Mouse (Mus musculus) liver, adult (tissue): ENCODE results near the gene Foxb2.

Experiments
- GATA4 ChIP-seq: IDR thresholded peaks from 2 replicates; pipeline ENCODE4 v1.6.1; 2014; ENCODE audit warnings: mild to moderate bottlenecking, low read length; ENCODE audit not compliant: insufficient replicate concordance

Gene Foxb2

DNA sequence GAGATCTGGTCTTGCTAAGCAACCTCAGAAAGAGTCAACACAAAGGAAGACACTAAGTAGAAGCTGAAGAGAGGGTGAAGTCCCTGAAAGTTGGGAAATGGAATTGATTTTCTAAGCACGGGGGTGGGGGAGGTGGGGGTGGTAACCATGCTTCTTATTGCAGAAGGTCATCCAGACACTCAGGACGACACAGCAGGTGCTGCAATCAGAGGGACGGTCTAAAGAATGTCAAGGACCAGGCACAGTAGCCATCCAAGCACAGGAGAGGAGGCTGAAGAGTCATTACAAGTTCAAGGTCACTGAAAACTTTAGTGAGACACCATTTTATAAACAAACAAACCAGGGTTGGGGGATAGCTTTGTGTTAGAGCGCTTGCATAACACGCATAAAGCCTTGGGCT lies 16.9 kb downstream of the Foxb2 start:
- TF ChIP-seq GATA4 = no peak

DNA sequence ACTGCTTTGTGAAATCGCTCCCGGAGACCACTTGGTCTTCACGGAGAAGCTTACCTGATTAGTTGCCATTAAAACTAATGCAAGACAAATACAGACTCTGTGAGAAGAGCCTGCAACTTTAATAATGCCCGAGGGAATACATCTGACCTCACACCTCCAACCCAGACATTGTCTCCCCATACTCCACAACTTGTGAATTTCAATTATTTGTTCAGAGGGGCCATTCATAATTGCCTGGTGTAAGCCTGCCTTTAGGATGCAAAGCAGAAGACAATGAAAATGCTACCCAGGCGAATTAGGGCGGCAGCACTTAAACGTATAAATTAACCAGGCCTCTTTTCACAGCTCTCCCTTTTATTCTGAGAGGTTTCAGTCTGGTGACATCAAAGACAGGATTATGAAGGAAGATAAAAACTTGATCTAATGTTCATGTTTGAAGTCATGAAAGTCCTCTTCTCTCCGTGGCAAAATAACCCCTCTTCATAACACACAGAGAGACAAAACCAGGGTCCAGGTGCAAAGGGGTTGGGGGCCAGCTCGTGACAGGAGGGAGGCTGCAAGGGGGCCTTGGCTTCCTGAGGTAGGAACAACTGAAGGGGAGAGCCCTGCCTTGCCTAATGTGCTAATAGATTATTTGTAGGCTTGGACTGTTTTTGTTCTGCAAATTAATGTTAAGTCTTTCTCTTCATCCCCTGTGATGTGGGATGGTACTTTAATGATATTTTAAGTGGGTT lies 31.9 kb downstream of the Foxb2 start:
- TF ChIP-seq GATA4 = no peak

DNA sequence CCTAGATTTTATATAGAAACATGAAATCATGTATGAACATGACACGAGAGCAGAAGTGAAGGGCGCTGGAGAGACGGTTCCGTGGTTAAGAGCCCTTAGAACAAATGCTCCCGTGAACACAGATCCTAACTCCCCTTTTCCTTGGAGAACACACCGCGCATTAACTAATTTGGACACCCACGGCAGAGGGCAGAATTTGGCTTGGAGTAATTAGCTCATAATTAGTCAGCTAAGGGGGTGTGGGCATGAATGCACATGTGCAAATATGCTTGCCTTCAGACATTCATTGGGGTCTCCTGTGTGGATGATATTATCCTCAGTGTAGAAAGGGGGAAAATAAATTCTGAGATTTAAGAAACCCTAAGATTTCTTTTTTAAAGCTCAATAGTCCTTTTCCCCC lies 32.6 kb downstream of the Foxb2 start:
- TF ChIP-seq GATA4 = no peak

DNA sequence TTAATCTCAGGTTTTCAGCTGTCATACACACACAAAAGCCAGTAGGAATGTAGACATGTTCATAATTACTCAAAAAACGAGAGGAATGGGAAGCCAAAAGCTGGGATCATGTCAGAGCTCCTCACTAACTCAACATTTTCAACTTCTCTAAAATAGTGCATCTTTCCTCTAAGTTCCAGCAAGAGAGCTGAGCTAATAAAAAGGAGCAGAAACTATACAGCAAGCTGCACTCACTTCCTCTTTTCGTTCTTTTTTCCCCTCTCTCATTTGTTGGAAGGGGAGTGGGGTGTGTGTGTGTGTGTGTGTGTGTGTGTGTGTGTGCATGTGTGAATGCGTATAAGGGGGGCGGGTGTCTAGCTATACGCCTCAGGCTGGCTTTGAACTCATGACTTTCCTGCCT lies 45.9 kb downstream of the Foxb2 start:
- no peak for TF ChIP-seq GATA4

DNA sequence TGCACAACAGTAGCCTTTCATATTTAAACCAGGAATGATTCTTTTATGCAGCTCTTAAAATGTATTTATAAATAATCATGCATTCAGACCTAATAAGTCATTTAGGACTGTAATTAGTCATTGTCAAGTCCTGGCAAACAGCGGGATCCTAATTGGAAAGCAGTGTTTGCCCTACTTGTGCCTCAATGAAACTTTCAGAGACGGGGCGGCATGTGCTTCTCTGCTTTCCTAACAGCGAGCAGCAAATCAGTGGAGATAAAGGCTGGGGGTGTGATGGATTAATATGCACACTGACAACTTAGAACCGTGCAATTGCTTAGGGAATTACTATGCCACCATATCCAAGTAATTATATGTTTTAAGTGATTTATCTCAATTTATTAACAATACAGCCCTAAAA lies 48.4 kb downstream of the Foxb2 start:
- TF ChIP-seq GATA4 = no peak
